Mouse (Mus musculus) kidney, postnatal 4 days (tissue): Measurements from ENCODE around the gene Bcl2l13.

ENCODE experiments used
- DNase-seq, 2 experiments: peaks; one replicate each; pipeline ENCODE4 v3.0.0; 2021; ENCODE audit warnings: mixed read lengths in 2 of 2

Bcl2l13 gene

GRCm38 (mm10) chr6:120930450-120931306 is 94.7 kb downstream of the Bcl2l13 start:
- no peak for DNase-seq

DNA sequence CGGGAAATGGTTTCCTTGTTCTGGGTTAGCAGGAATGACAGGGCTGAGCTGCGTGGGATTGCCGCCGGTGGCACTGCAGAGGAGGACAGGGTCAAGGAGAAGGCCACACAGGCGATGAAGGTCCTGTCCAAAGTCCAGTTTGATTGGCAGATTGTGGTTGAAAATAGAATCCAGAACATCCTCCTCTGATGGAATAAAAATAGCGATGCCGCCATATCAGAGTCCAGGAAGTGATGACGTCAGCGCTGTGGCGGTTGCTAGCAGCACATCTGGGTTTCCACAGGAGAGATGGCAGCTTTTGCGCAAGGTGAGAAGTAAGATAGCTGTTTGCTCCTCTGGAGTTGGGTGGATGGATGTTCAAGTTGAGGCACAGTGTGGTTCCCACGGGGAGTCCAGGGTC is 96.6 kb downstream of the Bcl2l13 start:
- DNase-seq: no peak

GRCm38 (mm10) chr6:120933670-120934069 is 97.7 kb downstream of the Bcl2l13 start:
- no peak for DNase-seq

DNA sequence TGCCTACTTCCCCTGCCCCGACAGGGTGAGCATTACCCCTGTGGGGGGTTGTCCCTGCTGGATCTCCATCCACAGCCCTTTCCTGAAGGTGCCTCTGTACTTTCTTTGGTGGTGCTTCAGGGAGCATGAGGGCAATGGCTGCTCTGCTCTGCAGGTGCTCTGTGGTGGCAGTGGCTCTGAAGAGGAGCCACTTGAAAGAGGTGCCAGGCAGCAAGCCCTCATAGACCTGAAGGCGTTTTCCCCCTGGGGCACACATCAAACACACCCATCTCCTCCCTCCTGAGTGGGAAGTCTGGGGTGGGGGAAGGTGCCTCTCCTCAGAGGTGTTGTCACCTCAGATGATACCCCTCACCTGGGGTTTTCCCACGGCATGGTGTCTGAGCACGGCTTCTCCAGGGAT is 98.2 kb downstream of the Bcl2l13 start:
- DNase-seq: no peak

GRCm38 (mm10) chr6:120937104-120937617 is 101.1 kb downstream of the Bcl2l13 start:
- no peak for DNase-seq

DNA sequence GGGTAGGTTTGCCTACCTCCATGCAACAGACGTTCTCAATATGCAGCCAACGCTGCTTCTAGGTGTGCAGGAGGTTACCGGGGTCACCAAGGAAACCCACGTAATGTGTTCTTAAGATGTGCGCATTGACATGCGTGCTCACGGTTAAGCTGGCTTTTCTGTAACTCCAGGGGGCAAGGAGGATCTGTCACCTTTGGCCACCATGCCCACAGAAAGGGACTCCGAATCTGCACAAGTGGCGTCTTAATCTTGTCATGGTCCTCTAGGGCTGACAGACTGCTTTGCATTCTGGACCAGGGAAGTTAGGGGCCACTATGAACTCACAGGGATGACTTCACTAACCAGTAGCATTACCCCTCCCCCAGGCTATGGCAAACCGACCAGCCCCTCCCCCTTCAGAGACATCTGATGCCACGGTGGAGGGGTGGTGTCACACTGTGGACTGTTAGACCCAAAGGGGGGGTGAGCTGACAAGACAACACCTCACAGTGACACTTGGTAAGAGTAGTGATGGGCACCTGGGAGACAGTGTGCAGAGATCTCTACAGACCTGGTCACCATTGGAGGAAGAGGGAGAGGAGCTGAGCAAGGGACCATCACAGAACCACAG is 102.1 kb downstream of the Bcl2l13 start:
- no peak for DNase-seq

DNA sequence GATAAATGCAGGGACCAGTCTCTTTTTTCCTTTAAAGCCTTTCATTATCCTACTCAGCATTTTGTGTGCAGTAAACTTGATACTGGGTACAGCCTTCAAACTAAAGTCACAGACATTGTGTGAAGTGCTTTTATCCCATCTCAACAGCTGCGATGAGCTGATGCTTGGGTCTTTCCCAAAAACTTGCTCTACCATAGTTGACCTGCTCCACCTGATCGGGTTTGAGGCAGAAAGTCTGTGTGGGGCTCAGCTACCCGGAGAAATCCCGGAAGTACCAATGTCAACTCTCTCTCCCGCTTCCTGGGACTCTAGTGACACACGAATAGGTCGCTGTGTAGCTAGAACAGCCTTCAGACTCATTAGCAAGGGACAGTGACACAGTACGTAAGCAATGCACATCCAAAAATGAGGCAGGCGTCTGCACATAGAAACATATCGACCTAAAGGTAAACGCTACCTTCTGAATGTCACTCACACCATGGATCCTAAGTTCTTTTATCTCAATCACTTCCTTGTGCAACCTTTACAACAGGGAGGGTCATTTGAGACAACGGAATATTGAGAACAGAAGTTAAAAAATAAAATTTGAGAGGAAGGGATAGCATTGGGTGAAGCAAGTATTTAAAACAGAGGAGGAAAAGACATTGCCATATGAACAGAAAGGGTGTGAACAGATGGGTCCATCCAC is 102.9 kb downstream of the Bcl2l13 start:
- DNase-seq: no peak

GRCm38 (mm10) chr6:120939783-120940182 is 103.8 kb downstream of the Bcl2l13 start:
- DNase-seq: no peak

GRCm38 (mm10) chr6:120940446-120941083 is 104.6 kb downstream of the Bcl2l13 start:
- no peak for DNase-seq

DNA sequence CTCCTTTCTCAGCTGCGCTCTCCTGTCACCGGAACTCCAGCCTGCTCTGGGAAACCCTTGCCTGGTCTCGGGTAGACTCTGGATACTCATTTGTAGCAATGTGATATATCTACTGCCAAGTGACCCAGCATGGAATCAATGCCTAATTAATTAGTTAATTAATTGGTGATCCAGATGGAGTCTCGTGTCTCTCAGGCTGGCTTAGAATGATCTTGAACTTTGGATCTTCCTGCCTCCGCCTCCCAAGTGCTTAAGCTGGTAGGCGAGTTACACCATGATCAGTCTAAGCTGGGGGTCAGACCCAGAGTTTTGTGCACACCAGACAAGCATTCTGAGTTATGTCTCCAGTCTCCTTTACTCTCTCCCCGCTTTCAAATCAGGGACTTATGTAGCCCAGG is 105.1 kb downstream of the Bcl2l13 start:
- no peak for DNase-seq

DNA sequence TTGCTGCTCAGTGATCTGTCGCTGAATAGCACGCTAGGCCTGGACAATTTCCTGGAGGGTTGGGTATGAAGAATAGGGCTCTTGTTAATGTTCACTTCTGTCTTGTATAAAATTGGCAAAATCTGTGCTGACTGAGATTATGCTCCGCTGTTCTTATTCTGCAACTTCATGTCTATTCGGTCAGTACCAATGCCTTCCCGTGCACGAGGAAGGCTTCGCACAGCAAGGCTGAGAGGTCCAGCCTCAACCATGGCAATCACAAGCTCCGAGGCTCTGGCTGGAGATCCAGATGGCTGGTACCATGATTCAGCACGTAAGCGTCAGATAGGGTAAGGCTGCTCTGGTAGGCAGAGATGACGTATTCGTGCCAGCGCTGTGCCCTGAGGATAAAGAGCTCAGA is 105.6 kb downstream of the Bcl2l13 start:
- no peak for DNase-seq
